Mouse (Mus musculus): Measurements from ENCODE around the gene Prss2. TPM values are rescaled to one million over a fixed set of nuclear protein-coding genes. Genes with fewer than 3 reads are reported as not detected.
"Not testable (repeated sequence)": the region's sequence is repeated elsewhere in the genome, so short reads cannot be mapped to it uniquely, and the experiment has no call there.

Gene Prss2
- polyA plus RNA-seq, 1 experiment from 2014 or later: not detected

DNA sequence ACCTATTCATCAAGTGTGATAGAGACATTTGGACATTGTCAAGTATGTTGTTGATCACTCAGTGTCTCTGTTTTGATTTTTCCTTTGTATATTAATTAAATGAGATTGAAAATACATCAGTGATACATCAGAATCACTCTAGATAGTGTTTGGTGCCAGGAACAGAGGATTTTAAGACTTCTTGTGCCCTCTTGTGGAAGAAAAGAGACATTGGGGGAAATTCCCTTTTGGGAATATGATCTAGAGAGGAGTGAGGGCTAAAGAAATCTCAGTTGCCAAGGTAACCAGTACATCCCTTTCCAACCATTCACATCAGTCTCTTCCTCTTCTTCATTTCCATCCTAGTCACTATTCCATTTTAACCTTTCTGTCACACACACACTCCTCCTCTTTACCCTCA lies 34.8 kb downstream of the Prss2 start:
- ATAC-seq (ENCODE audit: insufficient number of reproducible peaks, low FRiP score): no peak
- H3K4me3 ChIP-seq: no peak overlapping the region
- no peak overlapping the region for H3K27ac ChIP-seq (ENCODE audit: poor library complexity, severe bottlenecking)
- no peak overlapping the region for H3K9ac ChIP-seq
- no peaks in the 10 kb centered on the region for H3K36me3 ChIP-seq
- no peaks in the 10 kb centered on the region for H3K4me1 ChIP-seq (replicated peaks)
- H3K27me3 ChIP-seq (replicated peaks): no peaks in the 10 kb centered on the region
- no peaks in the 10 kb centered on the region for H3K9me3 ChIP-seq (replicated peaks)
- no peak overlapping the region for H3K4me2 ChIP-seq

GRCm38 (mm10) chr6:41557468-41557867 lies 35.9 kb downstream of the Prss2 start:
- Histone ChIP-seq H3K4me3 (no peak overlapping the region), H3K9me3 (replicated peaks) (no peaks in the 10 kb centered on the region), H3K27ac (ENCODE audit: poor library complexity, severe bottlenecking) (no peak overlapping the region), H3K9ac (no peak overlapping the region), H3K4me2 (no peak overlapping the region), H3K4me1 (replicated peaks) (no peaks in the 10 kb centered on the region), H3K27me3 (replicated peaks) (no peaks in the 10 kb centered on the region), H3K36me3 (no peaks in the 10 kb centered on the region)
- WGBS: 64% methylated on average over 5 of the region's 5 CpGs
- ATAC-seq (ENCODE audit: insufficient number of reproducible peaks, low FRiP score): no peak

GRCm38 (mm10) chr6:41558271-41558670 lies 36.7 kb downstream of the Prss2 start:
- Histone ChIP-seq H3K9ac (no peak overlapping the region), H3K36me3 (no peaks in the 10 kb centered on the region), H3K27ac (ENCODE audit: poor library complexity, severe bottlenecking) (no peak overlapping the region), H3K4me2 (no peak overlapping the region), H3K9me3 (replicated peaks) (no peaks in the 10 kb centered on the region), H3K27me3 (replicated peaks) (no peaks in the 10 kb centered on the region), H3K4me3 (no peak overlapping the region), H3K4me1 (replicated peaks) (no peaks in the 10 kb centered on the region)
- no peak for ATAC-seq (ENCODE audit: insufficient number of reproducible peaks, low FRiP score)
- WGBS: 49% methylated on average over 2 of the region's 2 CpGs

- Histone ChIP-seq H3K27me3 (replicated peaks) (no peaks in the 10 kb centered on the region), H3K27ac (ENCODE audit: poor library complexity, severe bottlenecking) (no peak overlapping the region), H3K4me2 (no peak overlapping the region), H3K4me1 (replicated peaks) (no peaks in the 10 kb centered on the region), H3K9me3 (replicated peaks) (no peaks in the 10 kb centered on the region), H3K9ac (no peak overlapping the region), H3K4me3 (no peak overlapping the region), H3K36me3 (no peaks in the 10 kb centered on the region)
- no peak for ATAC-seq (ENCODE audit: insufficient number of reproducible peaks, low FRiP score)
- WGBS: 66% methylated on average over 3 of the region's 3 CpGs
Observed at GRCm38 (mm10) chr6:41559331-41559730, 37.7 kb downstream of the Prss2 start.

DNA sequence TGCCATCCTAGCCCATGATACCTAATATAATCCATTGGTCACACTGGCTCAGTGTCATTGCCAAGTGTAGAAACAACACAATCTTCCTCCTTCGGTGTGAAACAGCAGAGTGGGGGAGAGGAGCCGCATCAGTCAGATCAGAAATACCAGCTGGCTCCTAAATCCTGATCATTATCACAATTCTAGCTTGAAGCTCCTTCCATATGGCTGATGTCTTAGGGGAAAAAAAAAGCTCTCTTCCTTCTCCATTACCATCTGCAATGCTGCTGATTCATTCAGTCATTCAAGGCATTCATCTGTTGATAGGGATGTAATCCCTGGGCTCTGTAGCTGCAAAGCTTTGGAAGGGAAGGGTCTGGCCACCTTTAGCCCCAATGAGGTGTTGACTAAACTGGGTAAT lies 38.7 kb downstream of the Prss2 start:
- Histone ChIP-seq H3K4me3 (no peak overlapping the region), H3K9ac (no peak overlapping the region), H3K27me3 (replicated peaks) (no peaks in the 10 kb centered on the region), H3K4me1 (replicated peaks) (no peaks in the 10 kb centered on the region), H3K4me2 (no peak overlapping the region), H3K9me3 (replicated peaks) (no peaks in the 10 kb centered on the region), H3K27ac (ENCODE audit: poor library complexity, severe bottlenecking) (no peak overlapping the region), H3K36me3 (no peaks in the 10 kb centered on the region)
- ATAC-seq (ENCODE audit: insufficient number of reproducible peaks, low FRiP score): no peak
- 80% methylated on average over 2 of the region's 2 CpGs for WGBS

- H3K36me3 ChIP-seq: no peaks in the 10 kb centered on the region
- no peaks in the 10 kb centered on the region for H3K27me3 ChIP-seq (replicated peaks)
- H3K4me2 ChIP-seq: peak overlapping the region; percentile 34
- peak overlapping the region; percentile 26 for H3K4me3 ChIP-seq
- H3K9ac ChIP-seq: no peak overlapping the region
- H3K9me3 ChIP-seq (replicated peaks): no peaks in the 10 kb centered on the region
- ATAC-seq (ENCODE audit: insufficient number of reproducible peaks, low FRiP score): no peak
- H3K27ac ChIP-seq (ENCODE audit: poor library complexity, severe bottlenecking): no peak overlapping the region
- WGBS: 82% methylated on average over 4 of the region's 4 CpGs
- no peaks in the 10 kb centered on the region for H3K4me1 ChIP-seq (replicated peaks)
Observed at GRCm38 (mm10) chr6:41562598-41562997, 41.0 kb downstream of the Prss2 start.

GRCm38 (mm10) chr6:41563104-41563951 lies 41.7 kb downstream of the Prss2 start:
- Histone ChIP-seq H3K4me2 (peak overlapping the region; percentile 34; the same call in 1 of the 2 replicates), H3K4me3 (peak overlapping the region; percentile 26)
- not testable (repeated sequence) for H3K36me3 ChIP-seq; H3K9me3 ChIP-seq (replicated peaks); H3K27ac ChIP-seq (ENCODE audit: poor library complexity, severe bottlenecking); H3K27me3 ChIP-seq (replicated peaks); ATAC-seq (ENCODE audit: insufficient number of reproducible peaks, low FRiP score); H3K4me1 ChIP-seq (replicated peaks); H3K9ac ChIP-seq
- WGBS: 41% methylated on average over 5 of the region's 23 CpGs

DNA sequence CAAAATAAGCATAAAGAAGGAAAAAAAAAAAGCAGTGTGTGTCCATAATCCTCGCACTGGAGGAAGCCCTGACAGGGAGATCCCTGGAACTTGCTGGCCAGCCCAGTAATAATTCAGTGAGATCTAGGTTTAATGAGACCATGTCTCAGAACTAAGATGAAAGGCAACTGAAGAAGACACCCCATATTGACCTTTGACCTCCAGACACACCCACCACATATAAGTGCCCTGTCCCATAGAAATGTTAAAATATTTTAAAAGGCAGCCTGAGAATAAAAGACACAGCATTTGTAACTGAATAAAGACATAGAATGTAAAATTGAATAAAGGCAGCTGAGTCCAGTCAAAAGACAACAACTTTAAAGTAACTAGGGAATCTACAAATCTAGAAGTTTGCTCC lies 43.7 kb downstream of the Prss2 start:
- Histone ChIP-seq H3K4me3 (no peak overlapping the region), H3K4me1 (replicated peaks) (no peaks in the 10 kb centered on the region), H3K27me3 (replicated peaks) (no peaks in the 10 kb centered on the region), H3K4me2 (no peak overlapping the region), H3K36me3 (no peaks in the 10 kb centered on the region), H3K27ac (ENCODE audit: poor library complexity, severe bottlenecking) (no peak overlapping the region), H3K9ac (no peak overlapping the region), H3K9me3 (replicated peaks) (no peaks in the 10 kb centered on the region)
- WGBS: 77% methylated on average over 1 of the region's 1 CpGs
- ATAC-seq (ENCODE audit: insufficient number of reproducible peaks, low FRiP score): no peak

- no peak for ATAC-seq (ENCODE audit: insufficient number of reproducible peaks, low FRiP score)
- Histone ChIP-seq H3K4me2 (no peak overlapping the region), H3K9me3 (replicated peaks) (no peaks in the 10 kb centered on the region), H3K4me1 (replicated peaks) (no peaks in the 10 kb centered on the region), H3K36me3 (no peaks in the 10 kb centered on the region), H3K9ac (no peak overlapping the region), H3K4me3 (no peak overlapping the region), H3K27me3 (replicated peaks) (no peaks in the 10 kb centered on the region), H3K27ac (ENCODE audit: poor library complexity, severe bottlenecking) (no peak overlapping the region)
- WGBS: 74% methylated on average over 4 of the region's 4 CpGs
Observed at GRCm38 (mm10) chr6:41566965-41567364, 45.4 kb downstream of the Prss2 start.

- ATAC-seq (ENCODE audit: insufficient number of reproducible peaks, low FRiP score): no peak
- WGBS: 78% methylated on average over 3 of the region's 3 CpGs
- Histone ChIP-seq H3K9ac (no peak overlapping the region), H3K4me1 (replicated peaks) (no peaks in the 10 kb centered on the region), H3K27me3 (replicated peaks) (no peaks in the 10 kb centered on the region), H3K27ac (ENCODE audit: poor library complexity, severe bottlenecking) (no peak overlapping the region), H3K4me3 (no peak overlapping the region), H3K36me3 (no peaks in the 10 kb centered on the region), H3K9me3 (replicated peaks) (no peaks in the 10 kb centered on the region), H3K4me2 (no peak overlapping the region)
Observed at GRCm38 (mm10) chr6:41569078-41569477, 47.5 kb downstream of the Prss2 start.
